Mouse (Mus musculus): ENCODE results near the gene Dnajc6.

DNA sequence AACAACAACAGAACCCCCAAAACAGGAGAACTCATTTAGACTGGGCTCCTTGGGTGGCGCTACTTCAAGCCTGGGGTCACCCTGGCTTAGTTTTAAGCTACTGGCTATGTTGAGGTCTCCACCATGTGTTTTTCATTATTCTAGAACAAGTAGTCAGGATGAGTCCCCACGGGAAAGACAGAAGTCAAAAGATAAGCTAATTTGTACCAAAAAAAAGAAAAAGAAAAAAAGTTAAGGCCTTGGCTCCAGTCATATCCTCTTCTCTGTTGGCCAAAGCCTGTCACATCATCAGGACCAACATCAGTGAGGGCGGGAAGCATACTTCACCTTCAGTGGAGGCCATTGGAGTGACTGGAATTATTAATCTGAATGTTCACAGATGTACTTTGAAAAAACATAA, 188.4 kb downstream of the Dnajc6 start:
- no peak for TF ChIP-seq CTCF (IDR thresholded peaks at IDR 0.05; ENCODE audit: extremely low read depth, insufficient read length, insufficient replicate concordance, low read depth, low read length)
- TF ChIP-seq POLR2A (IDR thresholded peaks at IDR 0.05; ENCODE audit: low read depth, low read length): no peak
